Mouse (Mus musculus) ZHBTc4 (cell line): ENCODE measurements around the gene 3830406C13Rik.

Experiments
- DNase-seq: peaks from one replicate; pipeline ENCODE4 v3.0.0-alpha.2; 2011; ENCODE audit warnings: low read depth, low spot score

3830406C13Rik gene

GRCm38 (mm10) chr14:12342458-12343131 is 58.6 kb downstream of the 3830406C13Rik start:
- DNase-seq = no peak

GRCm38 (mm10) chr14:12343451-12343941 is 59.5 kb downstream of the 3830406C13Rik start:
- DNase-seq = peak; percentile 54

GRCm38 (mm10) chr14:12344061-12344745 is 60.2 kb downstream of the 3830406C13Rik start:
- DNase-seq = peak; percentile 41

- peak; percentile 65 for DNase-seq
Measured at GRCm38 (mm10) chr14:12344746-12345240, 60.8 kb downstream of the 3830406C13Rik start.

- peak; percentile 63 for DNase-seq
Measured at GRCm38 (mm10) chr14:12345241-12345921, 61.4 kb downstream of the 3830406C13Rik start.

- peak; percentile 55 for DNase-seq
Measured at GRCm38 (mm10) chr14:12346011-12346864, 62.3 kb downstream of the 3830406C13Rik start.

GRCm38 (mm10) chr14:12346865-12347600 is 63.1 kb downstream of the 3830406C13Rik start:
- peak; percentile 39 for DNase-seq

- no peak for DNase-seq
Measured at GRCm38 (mm10) chr14:12348089-12348488, 64.1 kb downstream of the 3830406C13Rik start, which contains the start of gene Fezf2. TSS of gene Fezf2 (minus strand) at chr14:12348189.

- DNase-seq = no peak
Measured at GRCm38 (mm10) chr14:12349334-12350090, 65.5 kb downstream of the 3830406C13Rik start.

GRCm38 (mm10) chr14:12350271-12350916 is 66.4 kb downstream of the 3830406C13Rik start:
- no peak for DNase-seq
